Mouse (Mus musculus) R1 (cell line): Measurements from ENCODE around the gene Shroom3.
A peak's percentile ranks its signal among the peaks of the same experiment; 100 is the strongest.

Source experiments
- DNase-seq: peaks from one replicate; pipeline ENCODE4 v3.0.0-alpha.2; 2018; ENCODE audit warnings: low read depth, low spot score

Gene Shroom3

GRCm38 (mm10) chr5:92751488-92751887 lies 68.3 kb downstream of the Shroom3 start:
- no peak for DNase-seq

- DNase-seq = no peak
These were observed 72.1 kb downstream of the Shroom3 start for GRCm38 (mm10) chr5:92755241-92755775.

GRCm38 (mm10) chr5:92759156-92759745 lies 76.0 kb downstream of the Shroom3 start:
- DNase-seq = peak; percentile 68

- DNase-seq = no peak
These were observed 77.3 kb downstream of the Shroom3 start for GRCm38 (mm10) chr5:92760542-92760941.

- DNase-seq = no peak
These were observed 78.5 kb downstream of the Shroom3 start for GRCm38 (mm10) chr5:92761615-92762353.

GRCm38 (mm10) chr5:92762425-92762824 lies 79.2 kb downstream of the Shroom3 start:
- no peak for DNase-seq

- no peak for DNase-seq
These were observed 80.3 kb downstream of the Shroom3 start for GRCm38 (mm10) chr5:92763546-92763952.

GRCm38 (mm10) chr5:92766301-92766700 lies 83.1 kb downstream of the Shroom3 start:
- DNase-seq = no peak

GRCm38 (mm10) chr5:92767194-92767777 lies 84.1 kb downstream of the Shroom3 start:
- no peak for DNase-seq

GRCm38 (mm10) chr5:92767857-92768291 lies 84.6 kb downstream of the Shroom3 start:
- DNase-seq = no peak

GRCm38 (mm10) chr5:92773821-92774220 lies 90.6 kb downstream of the Shroom3 start:
- DNase-seq = no peak

- DNase-seq = no peak
These were observed 91.2 kb downstream of the Shroom3 start for GRCm38 (mm10) chr5:92774419-92774818.

GRCm38 (mm10) chr5:92774893-92775292 lies 91.7 kb downstream of the Shroom3 start:
- DNase-seq = peak; percentile 76

- no peak for DNase-seq
These were observed 95.2 kb downstream of the Shroom3 start for GRCm38 (mm10) chr5:92778395-92778794.

GRCm38 (mm10) chr5:92781082-92781481 lies 97.8 kb downstream of the Shroom3 start:
- peak; percentile 69 for DNase-seq

GRCm38 (mm10) chr5:92784037-92784860 lies 101.0 kb downstream of the Shroom3 start:
- no peak for DNase-seq

- DNase-seq = peak; percentile 52
These were observed 102.7 kb downstream of the Shroom3 start for GRCm38 (mm10) chr5:92785870-92786436.

GRCm38 (mm10) chr5:92788990-92789389 lies 105.8 kb downstream of the Shroom3 start:
- no peak for DNase-seq

GRCm38 (mm10) chr5:92796089-92796990 lies 113.1 kb downstream of the Shroom3 start:
- DNase-seq = no peak

- peak; percentile 80 for DNase-seq
These were observed 114.7 kb downstream of the Shroom3 start for GRCm38 (mm10) chr5:92797981-92798380.
